Mouse (Mus musculus): ENCODE measurements around the gene Fam227b.

GRCm38 (mm10) chr2:126171427-126171826 lies 19.6 kb upstream of the Fam227b start:
- TF ChIP-seq POLR2A (IDR thresholded peaks at IDR 0.05; ENCODE audit: extremely low read depth, insufficient read depth, low read length): no peak
- no peak for TF ChIP-seq CTCF (IDR thresholded peaks at IDR 0.05; ENCODE audit: low read depth, low read length)
